Mouse (Mus musculus): ENCODE measurements around the gene Gm3383. TPM values are rescaled to one million over a fixed set of nuclear protein-coding genes. Genes with fewer than 3 reads are reported as not detected.

Gene Gm3383
- polyA plus RNA-seq (2015; fragmentation: Illumina TruSeq; extraction: RNeasy Lipid Tissue Mini Kit (QIAGEN cat#74804); ENCODE audit: insufficient read depth, low read depth, low replicate concordance): not detected

GRCm38 (mm10) chr14:5807882-5808281 is at the start of gene Gm3383:
Gm3383 (minus strand) TSS chr14:5807982.

GRCm38 (mm10) chr14:5830229-5830628 is 22.4 kb upstream of the Gm3383 start, which contains the start of gene Gm3424:
Gm3424 (minus strand) TSS chr14:5830329.

DNA sequence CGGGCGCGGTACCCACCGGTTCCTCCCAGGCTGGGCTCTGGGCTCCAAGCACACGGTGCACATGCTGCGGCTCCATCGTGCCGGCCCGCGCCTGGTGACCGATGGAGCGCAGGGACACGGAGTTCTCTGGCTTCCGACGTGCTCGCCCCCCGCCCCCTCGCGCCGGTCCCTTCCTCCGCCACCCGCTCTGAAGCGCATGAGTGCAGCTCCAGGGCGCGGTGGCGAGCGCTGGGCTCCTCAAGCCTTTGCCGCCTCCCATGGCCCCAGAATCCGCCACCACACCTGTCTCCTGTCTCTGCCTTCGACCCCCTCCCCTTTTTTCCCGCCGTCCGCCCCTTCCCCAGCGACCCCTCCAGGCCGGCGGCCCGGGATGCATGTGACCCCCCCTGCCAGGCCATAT is 66.3 kb downstream of the Gm3383 start, which contains the start of gene Gm3373:
Gene Gm3373, minus strand, starts transcription at position 101 of the 400 bp plus-strand sequence.

DNA sequence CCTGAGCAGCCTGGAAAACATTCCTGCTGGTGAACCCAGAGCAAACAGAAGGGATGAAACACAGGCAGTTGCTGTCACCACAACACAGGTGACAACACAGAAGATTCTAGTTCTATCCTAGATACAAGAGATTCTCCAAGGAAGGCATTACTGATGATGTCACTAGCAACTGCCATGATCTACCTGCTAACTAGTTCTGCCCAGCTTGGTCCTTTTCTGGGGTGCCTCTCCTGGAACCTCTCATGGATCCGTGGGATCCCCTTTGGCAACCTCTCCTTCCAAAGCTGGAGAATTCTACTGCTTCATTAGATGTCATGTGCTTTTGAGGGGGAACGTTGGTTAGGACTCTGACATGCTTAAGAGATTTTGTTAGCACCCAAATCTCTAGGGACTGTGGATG is 120.4 kb downstream of the Gm3383 start, which contains the start of gene Gm9603:
Gene Gm9603, minus strand, starts transcription at position 101 of the 400 bp plus-strand sequence.

GRCm38 (mm10) chr14:5632928-5633327 is 174.9 kb downstream of the Gm3383 start, which contains the start of gene Gm8265:
Gm8265 (minus strand) TSS chr14:5633028.

Other genes with a start within 250 kb of the Gm3383 start
- not detected for gene Gm8265, start 175.0 kb downstream of the Gm3383 start, polyA plus RNA-seq (2015; fragmentation: Illumina TruSeq; extraction: RNeasy Lipid Tissue Mini Kit (QIAGEN cat#74804); ENCODE audit: insufficient read depth, low read depth, low replicate concordance)
- not detected for gene Gm9603, start 120.5 kb downstream of the Gm3383 start, polyA plus RNA-seq (2015; fragmentation: Illumina TruSeq; extraction: RNeasy Lipid Tissue Mini Kit (QIAGEN cat#74804); ENCODE audit: insufficient read depth, low read depth, low replicate concordance)
- gene Gm3373, start 66.4 kb downstream of the Gm3383 start, polyA plus RNA-seq (2015; fragmentation: Illumina TruSeq; extraction: RNeasy Lipid Tissue Mini Kit (QIAGEN cat#74804); ENCODE audit: insufficient read depth, low read depth, low replicate concordance): not detected
- gene Gm3424, start 22.3 kb upstream of the Gm3383 start, polyA plus RNA-seq (2015; fragmentation: Illumina TruSeq; extraction: RNeasy Lipid Tissue Mini Kit (QIAGEN cat#74804); ENCODE audit: insufficient read depth, low read depth, low replicate concordance): not detected
- gene Gm8237, start 72.4 kb upstream of the Gm3383 start, polyA plus RNA-seq (2015; fragmentation: Illumina TruSeq; extraction: RNeasy Lipid Tissue Mini Kit (QIAGEN cat#74804); ENCODE audit: insufficient read depth, low read depth, low replicate concordance): not detected
- gene Gm3248, start 153.8 kb upstream of the Gm3383 start, polyA plus RNA-seq (2015; fragmentation: Illumina TruSeq; extraction: RNeasy Lipid Tissue Mini Kit (QIAGEN cat#74804); ENCODE audit: insufficient read depth, low read depth, low replicate concordance): not detected
- gene Gm3453, start 171.2 kb upstream of the Gm3383 start, polyA plus RNA-seq (2015; fragmentation: Illumina TruSeq; extraction: RNeasy Lipid Tissue Mini Kit (QIAGEN cat#74804); ENCODE audit: insufficient read depth, low read depth, low replicate concordance): not detected

All from pancreas, adult 10 weeks (tissue).